Mouse (Mus musculus) heart, embryonic 14.5 days (tissue): ENCODE results near the gene D130043K22Rik. TPM values are rescaled to one million over a fixed set of nuclear protein-coding genes. Genes with fewer than 3 reads are reported as not detected.

Source experiments
- polyA plus RNA-seq: library from polyadenylated mRNA; unstranded; fragments of >200 nt; fragmentation: Nextera tagmentation; extraction: Ambion mirVana; gene quantifications from 2 replicates; pipeline ENCODE4 v1.2.1, GENCODE M21; 2014

The D130043K22Rik gene
- polyA plus RNA-seq, 1 experiment from 2014 or later: 0.04 TPM

Other genes starting within 250 kb of the D130043K22Rik start
- not detected in 2 replicates for gene Armh2, start 103.9 kb upstream of the D130043K22Rik start, polyA plus RNA-seq
- gene Gmnn, start 83.2 kb upstream of the D130043K22Rik start, polyA plus RNA-seq: 108 and 112 TPM in 2 replicates
- 19.0 and 22.6 TPM in 2 replicates for gene BC005537, start 43.5 kb upstream of the D130043K22Rik start, polyA plus RNA-seq
- 312 and 318 TPM in 2 replicates for gene Acot13, start 13.6 kb upstream of the D130043K22Rik start, polyA plus RNA-seq
- gene Tdp2, start 13.5 kb upstream of the D130043K22Rik start, polyA plus RNA-seq: 31.4 and 32.0 TPM in 2 replicates
- 12.2 and 14.4 TPM in 2 replicates for gene Aldh5a1, start 92.5 kb downstream of the D130043K22Rik start, polyA plus RNA-seq
- gene Gpld1, start 98.0 kb downstream of the D130043K22Rik start, polyA plus RNA-seq: 0.20 and 0.27 TPM in 2 replicates
- gene Mrs2, start 175.2 kb downstream of the D130043K22Rik start, polyA plus RNA-seq: 19.2 and 21.7 TPM in 2 replicates
- 0.50 and 0.77 TPM in 2 replicates for gene Dcdc2a, start 210.9 kb downstream of the D130043K22Rik start, polyA plus RNA-seq